In the genomic region with DNA sequence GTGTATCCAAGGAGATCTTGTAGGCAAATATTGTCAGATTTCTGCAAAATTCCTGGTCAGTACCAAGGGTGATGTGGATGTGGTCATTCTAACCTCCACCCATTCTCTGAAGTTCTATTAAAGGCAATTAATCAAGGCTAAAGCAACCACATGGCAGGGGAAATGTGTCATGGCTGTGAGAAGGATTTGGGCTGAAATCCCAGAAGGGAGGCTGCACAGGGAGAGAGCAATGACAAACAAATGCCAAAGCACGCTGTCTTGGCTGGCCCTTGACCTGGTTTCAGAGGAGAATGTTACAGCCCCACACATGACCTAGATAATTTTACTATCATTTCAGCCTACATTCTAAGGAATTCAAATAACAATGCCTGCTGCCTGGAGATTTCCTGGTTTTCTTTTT, we compare ENCODE assay signal across 11 mouse cellular contexts. TPM values are rescaled to one million over a fixed set of nuclear protein-coding genes. Genes with fewer than 3 reads are reported as not detected.
DNase-seq lines count a peak whose midpoint lies in the region; ATAC-seq and TF ChIP-seq lines count a peak whose summit lies in the region.
"Had no signal": no experiment of that assay in that cellular context is flagged by ENCODE, and none has a peak within 500 bp of the region (broad histone marks: within the 10 kb centered on the region; RNA-seq: fewer than 3 reads in every experiment).

No protein-coding gene starts in this region.

- no peak overlapping the region for H3K4me2 ChIP-seq in kidney, embryonic 15.5 days
- no peak overlapping the region for H3K4me2 ChIP-seq in midbrain, embryonic 16.5 days (ENCODE audit: low read length)

- POLR2A ChIA-PET in Patski (lab: Charles Lee), result no interaction called here

- no peak for TF ChIP-seq CTCF in Patski (IDR thresholded peaks at IDR 0.05)

- H3K36me3 ChIP-seq in kidney, embryonic 15.5 days, result peaks cover 7% of the 10 kb centered on the region; the same call in 1 of the 2 replicates
- H3K36me3 ChIP-seq in midbrain, embryonic 16.5 days (ENCODE audit: control insufficient read depth, insufficient read depth, low read length), result no peaks in the 10 kb centered on the region

- no peak for ATAC-seq in kidney, embryonic 15.5 days (replicated peaks; ENCODE audit: low FRiP score)
- peak; percentile 49 for ATAC-seq in Patski
- ATAC-seq in midbrain, embryonic 16.5 days, result no peak
- ATAC-seq: forebrain, postnatal 0 days; inflammation-experienced regulatory T-cells, adult 6 months had no signal

- DNase-seq in kidney, adult 9 months, result peak; percentile 21
- peak; percentile 69 for DNase-seq in Patski (ENCODE audit: low read depth, low spot score)
- peak; percentile 78 to 80 for DNase-seq in adrenal gland, postnatal 36 days
- DNase-seq in fibroblast of lung, adult 2 months (ENCODE audit: low read depth), result peak; percentile 85
- no peak for DNase-seq in c-Kit-positive CD71-positive TER-119-positive erythroid progenitor cells, embryonic 14.5 days (ENCODE audit: low spot score)
- DNase-seq: forebrain, postnatal 0 days; right cerebral cortex, postnatal 25 days had no signal

- in situ Hi-C loops in Patski (cut with MboI; ENCODE audit: low pct_unique_long_range_greater_than_20kb), result loop anchor here (25.0 kb wide), 1 partner anchor 1202 kb away; no protein-coding TSS in a partner anchor

- WGBS in kidney, embryonic 15.5 days, result 26% methylated on average over 1 of the region's 1 CpGs
- 76% methylated on average over 1 of the region's 1 CpGs for WGBS in midbrain, embryonic 16.5 days

- no peak overlapping the region for H3K9ac ChIP-seq in kidney, embryonic 15.5 days
- H3K9ac ChIP-seq in midbrain, embryonic 16.5 days (ENCODE audit: low read depth, low read length), result no peak overlapping the region
- H3K9ac ChIP-seq: forebrain, postnatal 0 days had no signal

- H3K4me3 ChIP-seq in kidney, embryonic 15.5 days (replicated peaks), result no peak overlapping the region
- no peak overlapping the region for H3K4me3 ChIP-seq in midbrain, embryonic 16.5 days (ENCODE audit: low read depth, low read length)

- CTCF ChIA-PET in Patski (lab: Charles Lee), result no interaction called here

- H3K27me3 ChIP-seq in kidney, embryonic 15.5 days, result no peaks in the 10 kb centered on the region
- H3K27me3 ChIP-seq in Patski, result no peaks in the 10 kb centered on the region
- no peaks in the 10 kb centered on the region for H3K27me3 ChIP-seq in midbrain, embryonic 16.5 days (ENCODE audit: control insufficient read depth, insufficient read depth, low read depth, low read length)

- no peaks in the 10 kb centered on the region for H3K9me3 ChIP-seq in kidney, embryonic 15.5 days (replicated peaks)
- H3K9me3 ChIP-seq in midbrain, embryonic 16.5 days (replicated peaks; ENCODE audit: control insufficient read depth, low read length, poor library complexity, severe bottlenecking), result no peaks in the 10 kb centered on the region

- H3K27ac ChIP-seq in kidney, embryonic 15.5 days, result no peak overlapping the region
- no peak overlapping the region for H3K27ac ChIP-seq in midbrain, embryonic 16.5 days (ENCODE audit: low read length)
- H3K27ac ChIP-seq: macrophage had no signal

- peaks cover 11% of the 10 kb centered on the region for H3K4me1 ChIP-seq in kidney, embryonic 15.5 days
- H3K4me1 ChIP-seq in midbrain, embryonic 16.5 days (ENCODE audit: control insufficient read depth, insufficient read depth, low read length), result no peaks in the 10 kb centered on the region

RNA-seq across cellular contexts. Expression of a gene that starts 52.6 kb away (rescaled TPM):
- 14.5 and 15.2 TPM in 2 replicates for polyA plus RNA-seq in kidney, embryonic 15.5 days (2015; fragmentation: Nextera tagmentation; extraction: Ambion mirVana)
- polyA plus RNA-seq in Patski (2021), result 0.05 TPM
- 1 to 10 TPM; 1.0 to 2.1 TPM for total RNA-seq in adrenal gland, postnatal 36 days (2021)
- polyA plus RNA-seq in midbrain, embryonic 16.5 days (2015; fragmentation: Nextera tagmentation; extraction: Ambion mirVana), result 2.0 and 2.3 TPM in 2 replicates
- polyA plus RNA-seq: inflammation-experienced regulatory T-cells, adult 6 months; macrophage had no signal
